Mouse (Mus musculus): Measurements from ENCODE around the gene Cenpc1. TPM values are rescaled to one million over a fixed set of nuclear protein-coding genes. Genes with fewer than 3 reads are reported as not detected.

The Cenpc1 gene
- total RNA-seq, 2 experiments from 2014 or later = 24.0 to 25.8 TPM

DNA sequence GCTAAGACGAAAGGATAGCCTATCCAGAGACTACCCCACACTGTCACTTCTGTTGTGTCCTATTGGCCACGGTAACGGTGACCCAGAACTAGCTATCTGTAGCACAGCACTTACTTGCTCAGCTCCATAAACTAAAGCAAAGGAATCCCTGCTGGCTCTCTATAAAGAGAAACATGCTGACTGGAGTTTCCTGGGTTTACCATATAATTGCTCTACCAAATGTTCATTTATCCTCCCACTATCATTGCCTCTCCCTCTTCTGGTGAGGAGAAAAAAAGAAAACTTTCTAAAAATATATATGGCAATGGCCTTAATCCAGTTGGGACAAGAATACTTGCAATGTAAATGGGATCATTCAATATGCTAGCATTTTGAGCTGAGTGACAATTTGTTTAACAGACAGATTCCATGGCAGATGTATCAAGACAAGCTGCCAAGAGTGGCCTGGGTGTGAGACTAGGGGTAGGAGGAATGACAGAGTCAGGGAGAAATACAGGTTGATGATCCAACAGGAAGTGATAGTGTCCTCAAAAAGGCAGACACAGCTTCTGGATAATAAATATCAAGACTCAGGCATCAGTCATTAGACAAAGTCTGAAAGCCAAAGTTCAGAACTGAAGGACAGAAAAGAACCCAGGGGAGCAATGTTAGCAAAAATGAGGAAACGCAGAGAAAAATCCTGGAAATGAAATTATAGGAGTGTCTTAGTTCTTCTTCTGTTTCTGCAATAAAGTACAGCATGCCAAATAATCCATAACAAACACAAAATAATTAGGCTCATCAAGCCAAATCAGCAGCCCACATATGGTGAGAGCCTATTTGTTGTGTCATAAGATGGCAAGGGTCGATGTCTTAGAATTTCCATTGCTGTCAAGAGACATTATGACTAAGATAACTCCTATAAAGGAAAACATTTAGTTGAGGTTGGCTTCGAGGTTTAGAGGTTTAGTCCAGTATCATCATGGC is 68.6 kb downstream of the Cenpc1 start:
- no peak for DNase-seq (ENCODE audit: low spot score in 2 of 2)

DNA sequence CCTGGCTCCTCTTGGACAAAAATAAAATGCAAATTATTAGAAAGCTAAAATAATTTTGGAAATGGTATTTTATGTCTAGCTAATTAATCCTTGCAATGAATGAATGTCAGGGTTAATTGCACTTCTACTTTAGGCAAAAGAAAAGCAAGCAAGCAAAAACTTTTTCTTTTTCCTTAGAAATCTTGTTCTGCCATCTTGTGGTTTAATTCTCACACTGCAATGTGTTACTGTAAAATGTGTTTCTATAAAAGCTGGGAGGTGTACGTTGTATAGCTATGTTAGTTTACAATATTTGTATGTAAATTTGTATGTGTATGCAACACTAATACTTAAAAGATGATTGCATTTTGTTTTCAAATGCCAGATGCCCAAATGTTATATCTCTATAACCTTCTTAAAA is 70.8 kb downstream of the Cenpc1 start:
- DNase-seq (ENCODE audit: low spot score in 2 of 2) = no peak

DNA sequence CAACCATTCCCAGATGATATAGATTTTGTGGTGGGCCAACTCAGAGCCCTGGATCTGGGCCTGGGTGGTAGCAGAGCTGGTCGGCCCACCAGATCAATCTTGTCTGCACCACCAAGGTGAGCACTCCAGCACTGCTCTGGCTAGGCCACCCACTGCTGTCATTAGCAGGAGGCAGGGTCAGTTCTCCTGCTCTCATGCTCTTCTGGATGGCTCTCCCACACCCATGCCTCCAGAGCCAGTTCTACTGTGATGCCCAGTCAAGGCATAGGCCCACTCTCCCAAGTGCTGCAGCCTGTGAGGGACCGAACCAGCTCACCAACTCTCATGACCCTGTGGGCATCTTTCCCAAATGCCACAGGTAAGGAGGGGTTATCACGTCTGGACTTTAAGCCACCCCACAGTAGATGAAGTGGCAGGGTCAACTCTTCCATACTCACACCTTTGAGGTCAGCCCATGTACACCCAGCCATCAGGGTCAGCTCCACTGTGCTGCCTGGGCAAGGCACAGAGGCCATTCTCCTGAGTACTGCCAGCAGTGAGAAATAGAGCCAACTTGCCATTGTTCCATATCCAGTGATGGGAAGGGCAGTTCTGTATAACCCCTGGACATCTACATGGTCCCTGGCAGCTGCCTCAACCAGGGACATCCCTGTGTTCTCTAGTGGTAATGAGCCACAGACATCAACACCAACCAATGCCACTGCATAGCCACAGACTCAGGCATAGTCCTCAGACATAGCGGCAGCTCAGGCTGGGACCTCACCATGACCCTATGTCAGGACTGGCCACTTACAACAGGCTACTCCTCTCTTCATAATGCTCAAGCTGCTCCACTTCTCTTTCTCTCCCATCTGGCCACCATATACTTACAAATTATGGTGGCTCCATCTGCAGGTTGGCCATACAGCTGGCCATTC is 72.3 kb downstream of the Cenpc1 start:
- DNase-seq (ENCODE audit: low spot score in 2 of 2) = no peak

DNA sequence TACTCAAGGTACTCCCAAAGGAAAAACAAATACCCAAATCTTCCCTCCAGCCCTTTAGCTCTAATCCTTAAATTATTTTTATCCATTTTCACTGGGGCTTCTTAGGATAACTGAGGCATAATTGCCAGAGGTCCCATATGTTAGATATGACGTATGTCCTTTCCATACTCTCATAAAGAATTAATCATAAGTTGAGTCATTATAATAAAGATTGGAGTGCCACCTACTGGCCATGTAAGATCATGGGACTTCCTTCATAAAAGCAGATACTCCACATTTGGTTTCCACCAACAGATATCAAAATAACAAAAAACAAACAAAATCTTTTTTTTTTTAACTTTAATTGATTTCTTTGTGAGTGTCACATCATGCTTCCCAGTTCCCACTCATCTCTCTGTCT is 73.3 kb downstream of the Cenpc1 start:
- DNase-seq (ENCODE audit: low spot score in 2 of 2) = no peak

DNA sequence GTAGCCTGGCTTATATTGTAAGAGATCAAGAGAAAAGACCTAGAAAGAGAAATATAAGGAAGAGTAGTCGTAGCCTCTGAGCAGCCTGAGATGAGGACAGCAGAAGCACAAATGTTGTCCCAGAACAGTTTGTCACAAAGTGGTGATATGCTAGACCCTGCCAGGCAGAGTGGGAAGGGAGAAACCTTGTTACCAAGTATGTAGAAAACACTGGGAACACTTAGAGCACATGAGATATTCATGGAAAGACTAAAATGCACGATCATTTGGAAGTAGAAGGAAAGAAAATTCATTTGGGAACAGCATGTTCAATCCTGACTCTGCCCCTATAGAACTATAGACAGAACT is 77.9 kb downstream of the Cenpc1 start:
- DNase-seq (ENCODE audit: low spot score in 2 of 2) = no peak

DNA sequence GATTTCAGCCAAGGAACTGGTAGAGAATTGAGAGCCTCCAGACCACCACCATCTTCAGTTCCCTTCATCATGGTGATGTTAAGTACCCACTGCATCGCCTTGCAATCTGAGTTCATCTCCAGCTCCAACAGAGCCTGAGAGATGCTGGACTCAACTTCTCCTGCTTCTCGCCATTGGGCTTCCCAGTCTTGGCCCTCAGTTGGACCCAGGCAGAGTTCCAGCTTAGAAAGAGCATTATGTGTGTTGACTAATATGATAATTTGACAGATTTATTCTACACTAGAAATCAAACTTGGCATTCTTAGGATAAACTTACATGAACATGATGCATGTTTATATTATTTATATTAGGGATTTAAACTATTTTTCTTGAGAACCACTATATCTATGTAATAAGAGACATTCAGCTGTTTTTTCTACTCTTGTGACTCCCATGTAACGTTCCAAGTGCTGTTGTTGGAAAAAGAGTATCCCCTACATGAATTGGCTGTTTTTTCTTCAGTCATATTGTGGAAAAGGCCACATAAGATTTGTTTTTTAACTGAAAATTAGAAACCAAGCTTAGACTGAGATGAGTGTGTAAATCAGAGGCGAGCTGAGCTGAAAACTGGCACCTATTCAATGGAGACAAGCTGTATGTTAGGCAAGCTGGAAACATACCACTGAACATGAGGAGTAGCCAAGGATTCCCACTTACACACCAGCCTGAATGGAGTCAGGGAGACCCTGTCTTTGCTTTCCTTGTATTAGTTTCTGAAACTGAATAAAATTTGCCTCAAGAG is 78.5 kb downstream of the Cenpc1 start:
- no peak for DNase-seq (ENCODE audit: low spot score in 2 of 2)

DNA sequence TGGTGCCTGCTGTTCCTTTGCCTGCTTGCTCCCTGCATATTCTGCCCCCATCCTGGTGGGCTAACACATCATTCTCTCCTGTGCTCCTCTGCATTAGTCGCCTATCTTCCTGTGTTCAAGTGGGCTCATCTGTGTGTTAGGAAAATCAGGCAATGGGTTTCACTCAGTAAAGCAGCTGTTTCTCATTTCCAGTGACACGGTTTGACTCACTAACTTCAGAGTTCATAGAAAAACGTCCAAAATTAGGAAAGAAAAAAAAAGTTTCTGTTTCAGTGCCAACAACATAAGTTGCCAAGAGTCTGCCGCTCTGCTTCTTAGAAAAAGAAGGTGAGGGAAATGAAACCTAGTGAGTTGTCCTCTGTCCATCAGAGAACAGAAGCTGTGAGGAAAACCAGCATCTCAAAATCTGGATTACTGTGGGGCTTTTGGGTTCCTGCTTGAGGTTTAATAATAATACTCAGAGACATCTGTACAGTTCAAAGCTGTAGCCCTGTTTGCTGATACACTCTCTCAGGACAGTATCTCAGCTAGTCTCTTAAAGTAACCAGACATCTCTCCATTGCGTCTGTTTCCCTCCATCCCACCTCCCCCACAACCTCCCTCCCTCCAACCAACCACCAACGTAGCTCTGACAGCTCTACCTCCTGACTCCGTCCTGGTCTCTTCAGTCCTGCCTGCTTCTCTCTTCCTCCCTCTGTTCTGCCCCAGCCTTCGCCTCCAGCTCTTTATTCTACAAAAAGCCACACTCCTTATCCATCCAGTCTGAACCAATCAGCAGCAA is 87.5 kb downstream of the Cenpc1 start:
- DNase-seq (ENCODE audit: low spot score in 2 of 2) = no peak

DNA sequence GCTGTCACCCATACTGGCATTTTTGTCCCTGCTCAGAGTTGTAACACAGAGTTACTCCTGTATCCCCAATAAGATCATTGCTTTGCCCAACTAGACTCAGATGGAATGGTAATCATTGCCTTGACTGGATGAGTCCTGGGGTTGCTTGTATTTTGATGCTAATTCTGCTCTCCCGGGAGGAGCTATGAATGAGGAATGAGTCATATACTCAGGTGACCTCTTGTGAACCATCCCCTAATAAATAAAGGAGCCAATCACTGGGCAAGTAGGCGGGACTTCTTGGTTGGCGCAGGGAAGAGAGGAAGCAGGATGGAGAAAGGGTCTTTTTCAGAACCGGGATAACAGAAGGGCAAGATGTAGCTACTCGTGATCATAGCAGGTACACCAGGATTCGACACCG is 102.6 kb downstream of the Cenpc1 start:
- no peak for DNase-seq (ENCODE audit: low spot score in 2 of 2)

Other genes with a start within 250 kb of the Cenpc1 start
- gene Stap1, start 6.2 kb upstream of the Cenpc1 start, total RNA-seq (2021) = under 1 TPM; 0.62 to 0.70 TPM
- 10 to 100 TPM; 13.9 to 14.8 TPM for gene Uba6, start 107.2 kb upstream of the Cenpc1 start, total RNA-seq (2021)
- under 1 TPM; 0.62 to 0.79 TPM for gene Gnrhr, start 132.3 kb upstream of the Cenpc1 start, total RNA-seq (2021)
- gene Tmprss11c, start 223.7 kb upstream of the Cenpc1 start, total RNA-seq (2021) = not detected